Mouse (Mus musculus) stomach, postnatal 0 days (tissue): ENCODE results near the gene Prph. TPM values are rescaled to one million over a fixed set of nuclear protein-coding genes. Genes with fewer than 3 reads are reported as not detected.

ENCODE experiments used
- ATAC-seq: fragments of 200-750 bp; cut with Nextera tagmentation; 2 replicates; pipeline ENCODE4 v1.8.0; 2017; ENCODE audit not compliant: low FRiP score, low TSS enrichment
- DNase-seq: peaks from one replicate; pipeline ENCODE4 v3.0.0-alpha.2; 2016; ENCODE audit warnings: low spot score
- H3K27ac ChIP-seq: fragments of 300-500 bp; sonication (generic); replicated peaks from 2 replicates; pipeline ENCODE4 v1.5.1; 2014; ENCODE audit warnings: mild to moderate bottlenecking, control low read depth
- H3K27me3 ChIP-seq: fragments of 300-500 bp; sonication (generic); 2 replicates; pipeline ENCODE4 v1.6.1; 2014; ENCODE audit warnings: low read length; ENCODE audit not compliant: control insufficient read depth, insufficient read depth
- H3K36me3 ChIP-seq: fragments of 300-500 bp; sonication (generic); 2 replicates; pipeline ENCODE4 v1.6.1; 2014; ENCODE audit warnings: low read length, mixed read lengths; ENCODE audit not compliant: control insufficient read depth, insufficient read depth
- H3K4me1 ChIP-seq: fragments of 300-500 bp; sonication (generic); replicated peaks from 2 replicates; pipeline ENCODE4 v1.6.1; 2014; ENCODE audit warnings: antibody characterized with exemption; ENCODE audit not compliant: control insufficient read depth, insufficient read depth
- H3K4me2 ChIP-seq: fragments of 300-500 bp; sonication (generic); replicated peaks from 2 replicates; pipeline ENCODE4 v1.6.1; 2014; ENCODE audit warnings: low read depth, mild to moderate bottlenecking, control low read depth, moderate library complexity
- H3K4me3 ChIP-seq: fragments of 300-500 bp; sonication (generic); 2 replicates; pipeline ENCODE4 v1.5.1; 2014; ENCODE audit warnings: low read depth, low read length, control low read depth
- H3K9ac ChIP-seq: fragments of 300-500 bp; sonication (generic); 2 replicates; pipeline ENCODE4 v1.6.1; 2014; ENCODE audit warnings: mild to moderate bottlenecking, low read length, control low read depth, mixed read lengths
- H3K9me3 ChIP-seq: fragments of 300-500 bp; sonication (generic); 2 replicates; pipeline ENCODE4 v1.6.1; 2016; ENCODE audit warnings: low read length; ENCODE audit not compliant: control insufficient read depth
- CTCF ChIP-seq: IDR thresholded peaks from 2 replicates; pipeline ENCODE4 v1.5.1; 2016; ENCODE audit warnings: antibody characterized with exemption, low read depth, mild to moderate bottlenecking, moderate library complexity
- EP300 ChIP-seq: optimal IDR thresholded peaks from 2 replicates; pipeline ENCODE3; 2016; ENCODE audit warnings: antibody characterized with exemption
- WGBS: fragments of 180-500 bp; shearing (Covaris S2); extraction: QIAGEN DNeasy Blood & Tissue Kit; methylation state at CpG from one replicate; pipeline ENCODE4 v1.1.7; 2014; 5-methylcytosine and 5-hydroxymethylcytosine counted together
- polyA plus RNA-seq: library from polyadenylated mRNA; unstranded; fragments of >200 nt; fragmentation: Nextera tagmentation; extraction: Ambion mirVana; gene quantifications from 2 replicates; pipeline ENCODE4 v1.2.1, GENCODE M21; 2015

Prph gene
- polyA plus RNA-seq, 1 experiment from 2014 or later, result 25.7 TPM

DNA sequence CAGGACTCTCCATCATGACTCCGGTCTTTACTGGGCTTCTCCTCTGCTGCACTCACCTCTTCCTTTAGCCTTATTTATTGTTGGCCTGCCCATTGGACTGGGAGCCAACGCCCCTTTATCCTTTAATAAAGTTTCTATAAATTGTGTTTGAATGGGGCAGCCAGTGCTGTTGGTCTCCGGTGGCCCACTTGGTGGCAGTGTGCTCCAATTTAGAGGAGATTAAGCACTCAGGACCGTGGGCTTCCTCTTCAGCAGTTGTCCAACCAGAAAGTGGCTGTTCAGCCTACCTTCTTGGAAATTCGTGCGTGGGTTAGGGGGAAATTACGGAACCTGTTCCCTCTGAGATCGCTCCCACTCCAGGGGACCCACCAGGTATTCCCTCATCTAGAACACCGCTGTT is 28.3 kb downstream of the Prph start:
- DNase-seq (peak; percentile 70), ATAC-seq (no peak)
- H3K36me3 ChIP-seq, result no peaks in the 10 kb centered on the region; the same call in 1 of the 2 replicates
- H3K9ac ChIP-seq, result no peak overlapping the region
- no peak overlapping the region for H3K4me3 ChIP-seq
- peak; percentile 83 for TF ChIP-seq CTCF
- no peak for TF ChIP-seq EP300
- no peaks in the 10 kb centered on the region for H3K9me3 ChIP-seq
- 69% methylated on average over 9 of the region's 9 CpGs for whole genome bisulfite sequencing
- H3K27me3 ChIP-seq, result peaks cover 14% of the 10 kb centered on the region; the same call in 1 of the 2 replicates
- H3K27ac ChIP-seq, result no peak overlapping the region
- no peaks in the 10 kb centered on the region for H3K4me1 ChIP-seq
- H3K4me2 ChIP-seq, result no peak overlapping the region

- H3K4me3 ChIP-seq, result no peak overlapping the region
- H3K9ac ChIP-seq, result no peak overlapping the region
- H3K27ac ChIP-seq, result no peak overlapping the region
- H3K9me3 ChIP-seq, result no peaks in the 10 kb centered on the region
- TF ChIP-seq EP300, result no peak
- no peak for TF ChIP-seq CTCF
- ATAC-seq, result no peak
- H3K27me3 ChIP-seq, result peaks cover 16% of the 10 kb centered on the region; the same call in 1 of the 2 replicates
- WGBS, result 17% methylated on average over 11 of the region's 11 CpGs
- no peak for DNase-seq
- H3K4me2 ChIP-seq, result no peak overlapping the region
- no peaks in the 10 kb centered on the region; the same call in 1 of the 2 replicates for H3K36me3 ChIP-seq
- H3K4me1 ChIP-seq, result no peaks in the 10 kb centered on the region
These were observed 29.0 kb downstream of the Prph start for GRCm38 (mm10) chr15:99083867-99084557.

GRCm38 (mm10) chr15:99084618-99085017 is 29.6 kb downstream of the Prph start:
- TF ChIP-seq EP300 (no peak), CTCF (no peak)
- WGBS, result 23% methylated on average over 19 of the region's 19 CpGs
- Histone ChIP-seq H3K27ac (no peak overlapping the region), H3K4me3 (no peak overlapping the region), H3K4me1 (no peaks in the 10 kb centered on the region), H3K4me2 (no peak overlapping the region), H3K9ac (no peak overlapping the region), H3K27me3 (peaks cover 18% of the 10 kb centered on the region; the same call in 1 of the 2 replicates), H3K36me3 (no peaks in the 10 kb centered on the region; the same call in 1 of the 2 replicates), H3K9me3 (no peaks in the 10 kb centered on the region)
- DNase-seq (no peak), ATAC-seq (no peak)

GRCm38 (mm10) chr15:99085997-99086396 is 31.0 kb downstream of the Prph start:
- Histone ChIP-seq H3K4me3 (no peak overlapping the region), H3K9ac (no peak overlapping the region), H3K4me2 (no peak overlapping the region), H3K27me3 (peaks cover 18% of the 10 kb centered on the region; the same call in 1 of the 2 replicates), H3K4me1 (no peaks in the 10 kb centered on the region), H3K36me3 (no peaks in the 10 kb centered on the region; the same call in 1 of the 2 replicates), H3K9me3 (no peaks in the 10 kb centered on the region), H3K27ac (no peak overlapping the region)
- WGBS, result 85% methylated on average over 4 of the region's 4 CpGs
- TF ChIP-seq CTCF, result no peak
- no peak for TF ChIP-seq EP300
- ATAC-seq (no peak), DNase-seq (no peak)

GRCm38 (mm10) chr15:99087253-99088075 is 32.5 kb downstream of the Prph start, which contains the start of gene C1ql4:
TSS of gene C1ql4 (minus strand) at chr15:99087817.
- Histone ChIP-seq H3K9me3 (no peaks in the 10 kb centered on the region), H3K9ac (0 out of 2 replicates have a peak within 1 kb of the TSS, but pooled peaks have one; percentile 31), H3K4me2 (peak within 1 kb of the TSS; percentile 45), H3K27me3 (peaks cover 18% of the 10 kb centered on the region; the same call in 1 of the 2 replicates), H3K36me3 (no peaks in the 10 kb centered on the region), H3K4me1 (no peaks in the 10 kb centered on the region), H3K27ac (no peak within 1 kb of the TSS), H3K4me3 (peak within 1 kb of the TSS; percentile 27)
- DNase-seq (peak; percentile 65), ATAC-seq (no peak)
- 11% methylated on average over 60 of the region's 60 CpGs for WGBS
- TF ChIP-seq EP300, result no peak
- peak; percentile 72 for TF ChIP-seq CTCF
